Mouse (Mus musculus): ENCODE results near the gene Cep295.

GRCm38 (mm10) chr9:15308254-15308653 is 49.3 kb downstream of the Cep295 start:
- TF ChIP-seq CTCF (IDR thresholded peaks at IDR 0.05; ENCODE audit: insufficient read depth, low read length) (no peak), POLR2A (IDR thresholded peaks at IDR 0.05; ENCODE audit: borderline replicate concordance, extremely low read depth, low read depth, low read length) (no peak)
